Comparison of ENCODE assay signal across 8 mouse cellular contexts in genomic region chr7:29247706-29248105, GRCm38 (mm10). TPM values are rescaled to one million over a fixed set of nuclear protein-coding genes. Genes with fewer than 3 reads are reported as not detected.
DNase-seq lines count a peak whose midpoint lies in the region; ATAC-seq lines count a peak whose summit lies in the region.

No protein-coding gene starts in this region.

- H3K27me3 ChIP-seq in hindbrain, embryonic 16.5 days (replicated peaks; ENCODE audit: control insufficient read depth, insufficient read depth, low read length): peaks cover 20% of the 10 kb centered on the region

- H3K4me2 ChIP-seq in hindbrain, embryonic 16.5 days (ENCODE audit: low read length): peak overlapping the region; percentile 47

- WGBS in hindbrain, embryonic 16.5 days: 18% methylated on average over 19 of the region's 19 CpGs

- H3K36me3 ChIP-seq in hindbrain, embryonic 16.5 days (ENCODE audit: control insufficient read depth, insufficient read depth, low read length): peaks cover 9% of the 10 kb centered on the region; the same call in 1 of the 2 replicates

- peak; percentile 29 for DNase-seq in ovary, postnatal 36 days (ENCODE audit: low spot score)
- no peak for DNase-seq in ovary, postnatal 10 days (ENCODE audit: low spot score)
- DNase-seq in lung, postnatal 14 days: peak; percentile 32
- DNase-seq in yolk sac, embryonic 10.5 days (ENCODE audit: low spot score): peak; percentile 69
- DNase-seq in cerebellum, adult 11-12 months: no peak
- DNase-seq in left cerebral cortex, adult 8-10 months (ENCODE audit: low spot score in 2 of 2): no peak

- ATAC-seq in erythroblast, adult 5-6 weeks (replicated peaks; ENCODE audit: low FRiP score, poor library complexity, severe bottlenecking): peak; percentile 55
- ATAC-seq in hindbrain, embryonic 16.5 days: no peak

- H3K9me3 ChIP-seq in hindbrain, embryonic 16.5 days (ENCODE audit: control insufficient read depth, low read length): no peaks in the 10 kb centered on the region

- no peaks in the 10 kb centered on the region for H3K4me1 ChIP-seq in hindbrain, embryonic 16.5 days (ENCODE audit: control insufficient read depth, insufficient read depth, low read depth, low read length)

- H3K27ac ChIP-seq in hindbrain, embryonic 16.5 days (ENCODE audit: low read depth, low read length): no peak overlapping the region

- peak overlapping the region; percentile 27; the same call in 1 of the 2 replicates for H3K9ac ChIP-seq in hindbrain, embryonic 16.5 days (ENCODE audit: low read depth, low read length)

- peak overlapping the region; percentile 22 for H3K4me3 ChIP-seq in hindbrain, embryonic 16.5 days (ENCODE audit: low read length)

RNA-seq across cellular contexts. Expression of gene 2200002D01Rik, which starts 0.6 kb away (rescaled TPM):
- not detected in 2 replicates for total RNA-seq in erythroblast, adult 5-6 weeks (2015; ENCODE audit: low replicate concordance)
- total RNA-seq in erythroblast, adult 5-6 weeks (2017; ENCODE audit: low replicate concordance): 2.5 TPM in 1 of 2 replicates, not detected in the other
- polyA plus RNA-seq in hindbrain, embryonic 16.5 days (2015; fragmentation: Nextera tagmentation; extraction: Ambion mirVana): 1.2 and 1.9 TPM in 2 replicates
- not detected for total RNA-seq in left cerebral cortex, adult 8-10 months (2022)

RNA-seq across cellular contexts. Expression of gene Yif1b, which starts 9.6 kb away (rescaled TPM):
- 8.5 and 11.5 TPM in 2 replicates for total RNA-seq in erythroblast, adult 5-6 weeks (2015; ENCODE audit: low replicate concordance)
- 7.0 and 7.2 TPM in 2 replicates for total RNA-seq in erythroblast, adult 5-6 weeks (2017; ENCODE audit: low replicate concordance)
- polyA plus RNA-seq in hindbrain, embryonic 16.5 days (2015; fragmentation: Nextera tagmentation; extraction: Ambion mirVana): 109 and 114 TPM in 2 replicates
- total RNA-seq in left cerebral cortex, adult 8-10 months (2022): 10 to 100 TPM; 50.5 to 55.8 (median 53.6) TPM

RNA-seq across cellular contexts. Expression of gene Kcnk6, which starts 15.4 kb away (rescaled TPM):
- 0.38 and 1.7 TPM in 2 replicates for total RNA-seq in erythroblast, adult 5-6 weeks (2015; ENCODE audit: low replicate concordance)
- 2.9 and 4.2 TPM in 2 replicates for total RNA-seq in erythroblast, adult 5-6 weeks (2017; ENCODE audit: low replicate concordance)
- polyA plus RNA-seq in hindbrain, embryonic 16.5 days (2015; fragmentation: Nextera tagmentation; extraction: Ambion mirVana): 1.0 and 1.4 TPM in 2 replicates
- total RNA-seq in left cerebral cortex, adult 8-10 months (2022): 1 to 10 TPM; 2.6 to 5.0 (median 3.8) TPM

RNA-seq across cellular contexts. Expression of gene Catsperg1, which starts 33.9 kb away (rescaled TPM):
- not detected in 2 replicates for total RNA-seq in erythroblast, adult 5-6 weeks (2015; ENCODE audit: low replicate concordance)
- total RNA-seq in erythroblast, adult 5-6 weeks (2017; ENCODE audit: low replicate concordance): 0.70 TPM in 1 of 2 replicates, not detected in the other
- 2.3 and 2.5 TPM in 2 replicates for polyA plus RNA-seq in hindbrain, embryonic 16.5 days (2015; fragmentation: Nextera tagmentation; extraction: Ambion mirVana)
- 1 to 10 TPM; 1.1 to 1.7 (median 1.4) TPM for total RNA-seq in left cerebral cortex, adult 8-10 months (2022)

RNA-seq across cellular contexts. Expression of gene Spint2, which starts 34.0 kb away (rescaled TPM):
- total RNA-seq in erythroblast, adult 5-6 weeks (2015; ENCODE audit: low replicate concordance): 15.5 and 18.8 TPM in 2 replicates
- total RNA-seq in erythroblast, adult 5-6 weeks (2017; ENCODE audit: low replicate concordance): 6.8 and 7.6 TPM in 2 replicates
- polyA plus RNA-seq in hindbrain, embryonic 16.5 days (2015; fragmentation: Nextera tagmentation; extraction: Ambion mirVana): 85.4 and 91.2 TPM in 2 replicates
- 10 to 100 TPM; 27.9 to 38.2 (median 33.0) TPM for total RNA-seq in left cerebral cortex, adult 8-10 months (2022)

Comparison
In these comparisons a context has a peak if more than half of its experiments do, and no peak if none do; other contexts are left out.
1. DNase-seq: peak in ovary, postnatal 36 days (single experiment), lung, postnatal 14 days (single experiment) and yolk sac, embryonic 10.5 days (single experiment); none in ovary, postnatal 10 days (single experiment), cerebellum, adult 11-12 months (single experiment) and left cerebral cortex, adult 8-10 months (0 of 2).
2. RNA of gene Yif1b, which starts 9.6 kb away (total RNA-seq): 50.5 to 55.8 TPM in left cerebral cortex, adult 8-10 months; 7.0 to 11.5 TPM in erythroblast, adult 5-6 weeks; every median in the first group is over 4 times any median in the second.